In the genomic region with DNA sequence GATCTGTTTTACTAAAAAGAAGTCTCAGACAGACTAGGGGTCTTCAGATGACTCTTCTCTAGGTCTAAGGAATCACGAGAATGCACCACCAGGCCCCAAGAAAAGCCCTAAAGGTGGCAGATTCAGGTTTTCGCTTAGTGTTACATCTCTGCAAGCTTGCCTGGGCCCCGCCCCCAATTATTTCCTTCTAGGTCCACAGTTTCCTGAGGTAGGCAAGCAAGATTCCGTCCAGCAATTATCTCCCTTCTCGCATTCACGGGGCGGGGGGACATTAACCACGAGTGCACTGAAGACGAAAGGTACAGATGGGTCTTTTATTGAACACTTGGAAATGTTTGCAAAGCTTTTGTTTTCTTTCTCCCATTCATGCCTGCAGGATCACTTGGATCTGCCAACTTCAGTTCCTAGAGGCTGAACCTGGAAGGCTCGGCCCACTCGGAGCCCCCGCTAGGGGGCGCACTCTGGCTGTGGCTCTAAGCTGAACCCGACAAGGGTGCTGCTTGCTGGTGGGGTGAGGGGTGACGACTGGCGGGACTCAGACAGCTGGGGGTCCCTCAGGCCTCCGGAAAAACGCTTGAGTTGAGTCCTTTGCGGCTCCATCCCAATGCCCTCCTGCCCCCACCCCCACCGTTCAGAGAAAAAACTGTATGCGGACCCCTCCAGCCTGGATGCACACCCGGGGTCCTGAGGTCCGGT, we compare ENCODE assay signal across 8 mouse cellular contexts. TPM values are rescaled to one million over a fixed set of nuclear protein-coding genes. Genes with fewer than 3 reads are reported as not detected.
A peak's percentile ranks its signal among the peaks of the same experiment; 100 is the strongest.
DNase-seq lines count a peak whose midpoint lies in the region; ATAC-seq and TF ChIP-seq lines count a peak whose summit lies in the region.

No protein-coding gene starts in this region.

- no peaks in the 10 kb centered on the region for H3K4me1 ChIP-seq in heart, embryonic 10.5 days
- no peaks in the 10 kb centered on the region for H3K4me1 ChIP-seq in embryonic facial prominence, embryonic 12.5 days
- no peaks in the 10 kb centered on the region for H3K4me1 ChIP-seq in hindbrain, embryonic 14.5 days (replicated peaks; ENCODE audit: control insufficient read depth, insufficient read depth, low read length)
- peaks cover 3% of the 10 kb centered on the region; the same call in 1 of the 2 replicates for H3K4me1 ChIP-seq in liver, adult 2 months (ENCODE audit: control insufficient read depth, insufficient read depth, low read length)

- no peaks in the 10 kb centered on the region for H3K9me3 ChIP-seq in heart, embryonic 10.5 days
- no peaks in the 10 kb centered on the region for H3K9me3 ChIP-seq in embryonic facial prominence, embryonic 12.5 days
- no peaks in the 10 kb centered on the region for H3K9me3 ChIP-seq in hindbrain, embryonic 14.5 days (ENCODE audit: control insufficient read depth, low read length)

- TF ChIP-seq POLR2A in liver, adult 2 months (IDR thresholded peaks at IDR 0.05; ENCODE audit: extremely low read depth, insufficient read depth, low read length), result no peak

- WGBS in heart, embryonic 10.5 days, result 15% methylated on average over 23 of the region's 23 CpGs
- WGBS in embryonic facial prominence, embryonic 12.5 days, result 19% methylated on average over 23 of the region's 23 CpGs
- WGBS in hindbrain, embryonic 14.5 days, result 18% methylated on average over 23 of the region's 23 CpGs
- WGBS in liver, adult 2 months, result 3% methylated on average over 23 of the region's 23 CpGs

- no peak overlapping the region for H3K27ac ChIP-seq in heart, embryonic 10.5 days
- H3K27ac ChIP-seq in embryonic facial prominence, embryonic 12.5 days, result no peak overlapping the region
- H3K27ac ChIP-seq in hindbrain, embryonic 14.5 days, result no peak overlapping the region
- H3K27ac ChIP-seq in liver, adult 2 months (replicated peaks; ENCODE audit: insufficient read depth, low read depth, low read length), result no peak overlapping the region

- peak overlapping the region; percentile 42 for H3K4me3 ChIP-seq in heart, embryonic 10.5 days
- no peak overlapping the region for H3K4me3 ChIP-seq in embryonic facial prominence, embryonic 12.5 days
- H3K4me3 ChIP-seq in hindbrain, embryonic 14.5 days (replicated peaks; ENCODE audit: low read length), result no peak overlapping the region
- H3K4me3 ChIP-seq in liver, adult 2 months (ENCODE audit: insufficient read depth, low read depth, low read length), result no peak overlapping the region

- peak overlapping the region; percentile 26; the same call in 1 of the 2 replicates for H3K4me2 ChIP-seq in embryonic facial prominence, embryonic 12.5 days (replicated peaks)
- 0 out of 2 replicates have a peak overlapping the region, but pooled peaks have one; percentile 17 for H3K4me2 ChIP-seq in hindbrain, embryonic 14.5 days (replicated peaks)

- peak; percentile 69 for TF ChIP-seq CTCF in liver, adult 2 months (IDR thresholded peaks at IDR 0.05; ENCODE audit: low read depth, low read length)

- no peak for ATAC-seq in embryonic facial prominence, embryonic 12.5 days (ENCODE audit: insufficient number of reproducible peaks, insufficient read depth, low FRiP score, low TSS enrichment)
- peak; percentile 42; the same call in 1 of the 2 replicates for ATAC-seq in hindbrain, embryonic 14.5 days (ENCODE audit: low FRiP score)

- no peaks in the 10 kb centered on the region for H3K36me3 ChIP-seq in heart, embryonic 10.5 days
- H3K36me3 ChIP-seq in embryonic facial prominence, embryonic 12.5 days, result no peaks in the 10 kb centered on the region
- no peaks in the 10 kb centered on the region for H3K36me3 ChIP-seq in hindbrain, embryonic 14.5 days (replicated peaks; ENCODE audit: control insufficient read depth, insufficient read depth)
- no peaks in the 10 kb centered on the region for H3K36me3 ChIP-seq in liver, adult 2 months (ENCODE audit: control insufficient read depth, insufficient read depth, low read length)

- H3K27me3 ChIP-seq in heart, embryonic 10.5 days (ENCODE audit: insufficient read depth, poor library complexity, severe bottlenecking), result peaks cover 68% of the 10 kb centered on the region
- H3K27me3 ChIP-seq in embryonic facial prominence, embryonic 12.5 days, result peaks cover 52% of the 10 kb centered on the region
- peaks cover 70% of the 10 kb centered on the region for H3K27me3 ChIP-seq in hindbrain, embryonic 14.5 days (ENCODE audit: control insufficient read depth, insufficient read depth, low read length)
- H3K27me3 ChIP-seq in liver, adult 2 months (ENCODE audit: control insufficient read depth, insufficient read depth, low read length), result peaks cover 4% of the 10 kb centered on the region

- no peak for DNase-seq in heart, embryonic 10.5 days (ENCODE audit: low spot score)
- no peak for DNase-seq in heart, adult 18-20 months
- DNase-seq in MN1 (ENCODE audit: low spot score), result peak; percentile 16
- peak; percentile 62 for DNase-seq in hindbrain, embryonic 14.5 days (ENCODE audit: low spot score)
- DNase-seq in liver, adult 2 months (ENCODE audit: extremely low read depth, low read depth, low spot score), result peak; percentile 25
- peak; percentile 34 for DNase-seq in naive thymus-derived CD4-positive, alpha-beta T cell, adult 2 months (ENCODE audit: low read depth)
- peak; percentile 48 to 49 for DNase-seq in thymus, postnatal 36 days

- H3K9ac ChIP-seq in embryonic facial prominence, embryonic 12.5 days, result no peak overlapping the region
- no peak overlapping the region for H3K9ac ChIP-seq in hindbrain, embryonic 14.5 days
- no peak overlapping the region for H3K9ac ChIP-seq in liver, adult 2 months (ENCODE audit: low read depth, low read length)

- H3K79me2 ChIP-seq in liver, adult 2 months (ENCODE audit: control insufficient read depth, insufficient read depth, low read length), result no peaks in the 10 kb centered on the region

RNA-seq across cellular contexts. Expression of a gene that starts 5.1 kb away (rescaled TPM):
- polyA plus RNA-seq in heart, embryonic 10.5 days (2016; fragmentation: Nextera tagmentation; extraction: Ambion mirVana), result 0.29 TPM in 1 of 2 replicates, not detected in the other
- total RNA-seq in heart, adult 18-20 months (2021), result not detected
- 1.0 and 1.5 TPM in 2 replicates for polyA plus RNA-seq in embryonic facial prominence, embryonic 12.5 days (2016; fragmentation: Nextera tagmentation; extraction: Ambion mirVana)
- polyA plus RNA-seq in hindbrain, embryonic 14.5 days (2014; fragmentation: Nextera tagmentation; extraction: Ambion mirVana), result 1.3 and 1.5 TPM in 2 replicates
- total RNA-seq in liver, adult 2 months (2014; rRNA removed), result not detected in 2 replicates
- not detected in 2 replicates for polyA plus RNA-seq in liver, adult 2 months (2012; rRNA removed)

Comparison
In these comparisons a context has a peak if more than half of its experiments do, and no peak if none do; other contexts are left out.
1. DNase-seq: peak in MN1 (single experiment), hindbrain, embryonic 14.5 days (single experiment), liver, adult 2 months (single experiment), naive thymus-derived CD4-positive, alpha-beta T cell, adult 2 months (single experiment) and thymus, postnatal 36 days (2 of 2); none in heart, embryonic 10.5 days (single experiment) and heart, adult 18-20 months (0 of 2).